Mouse (Mus musculus): ENCODE measurements around the gene Dhodh.

The Dhodh gene

DNA sequence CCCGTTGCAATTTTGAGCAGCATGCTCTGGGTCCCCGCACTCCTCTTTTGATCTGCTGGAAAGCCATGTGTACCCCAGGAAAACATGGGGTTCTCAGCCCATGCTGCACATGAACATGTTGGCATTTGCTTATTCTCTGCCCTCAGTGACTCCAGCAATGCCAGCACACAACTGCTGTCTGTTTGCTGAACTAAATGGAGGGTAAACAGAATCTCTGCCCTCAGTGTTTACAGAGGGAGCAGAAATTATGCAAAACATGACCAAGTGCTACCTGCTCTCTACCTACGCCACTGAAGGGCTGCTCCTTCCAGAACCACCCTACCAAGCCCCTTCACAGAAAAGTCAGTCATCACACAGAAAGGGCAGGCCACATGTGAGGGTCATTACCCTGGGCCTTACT lies 23.6 kb downstream of the Dhodh start:
- no peak for DNase-seq

DNA sequence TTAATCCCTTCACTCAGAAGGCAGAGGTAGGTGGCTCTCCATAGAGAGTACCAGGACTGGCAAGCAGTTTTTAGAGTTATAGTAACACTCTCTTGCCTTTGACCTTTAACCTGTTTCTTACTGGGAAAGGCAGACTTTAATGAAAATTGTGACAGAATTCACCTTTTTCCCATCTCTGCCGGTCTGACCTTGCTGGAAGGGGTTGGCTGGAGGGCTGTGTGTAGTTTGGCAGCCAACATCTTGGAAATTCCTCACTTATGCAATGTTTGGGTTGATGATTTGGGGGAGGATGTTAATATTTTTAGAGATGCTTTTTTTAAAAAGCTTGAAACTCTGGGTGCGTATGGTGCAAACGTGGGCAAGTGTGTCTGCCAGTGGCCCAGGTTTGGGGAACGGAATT lies 24.2 kb downstream of the Dhodh start:
- DNase-seq = no peak

DNA sequence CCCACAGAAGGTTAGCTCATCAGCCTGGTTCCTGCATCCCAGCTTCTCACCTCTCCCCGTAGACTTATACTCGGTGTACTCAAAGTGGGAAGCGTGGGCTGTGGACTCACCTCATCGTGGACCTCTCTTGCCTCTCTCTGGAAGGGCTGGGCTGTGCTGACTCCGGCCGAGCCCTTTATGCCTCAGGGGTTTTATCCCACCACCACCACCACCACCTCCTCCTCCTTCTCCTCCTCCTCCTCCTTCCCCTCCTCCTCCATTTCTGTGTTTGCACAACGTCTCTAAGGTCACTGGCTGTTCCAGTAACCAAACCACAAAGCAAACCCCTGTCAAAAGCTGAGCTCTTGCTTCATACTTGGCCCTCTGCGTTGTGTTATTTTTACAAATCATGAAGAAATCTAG lies 29.6 kb downstream of the Dhodh start, which contains the start of gene Hp:
TSS of gene Hp (minus strand) at position 273 of the 402 bp plus-strand sequence.
- no peak for DNase-seq

DNA sequence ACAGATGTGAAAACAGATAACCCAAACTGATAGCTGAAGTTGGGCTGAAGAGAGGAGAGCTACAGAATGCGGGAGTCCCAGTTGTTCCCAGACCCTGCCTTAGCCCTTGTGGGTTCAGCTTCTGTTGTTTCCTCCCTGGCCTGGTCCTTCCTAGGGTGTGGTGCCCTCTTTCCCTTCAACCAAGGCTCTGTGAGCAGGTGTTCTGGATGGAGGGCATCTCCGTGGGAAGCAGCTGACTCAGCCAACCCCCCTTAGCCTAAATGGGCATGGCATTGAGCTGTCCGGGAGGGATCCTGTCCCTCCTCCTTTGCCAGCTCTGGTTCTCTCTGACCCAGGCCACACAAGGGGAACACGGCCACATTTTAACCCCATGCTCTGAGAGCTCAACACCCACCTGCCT lies 32.2 kb downstream of the Dhodh start:
- DNase-seq = no peak

DNA sequence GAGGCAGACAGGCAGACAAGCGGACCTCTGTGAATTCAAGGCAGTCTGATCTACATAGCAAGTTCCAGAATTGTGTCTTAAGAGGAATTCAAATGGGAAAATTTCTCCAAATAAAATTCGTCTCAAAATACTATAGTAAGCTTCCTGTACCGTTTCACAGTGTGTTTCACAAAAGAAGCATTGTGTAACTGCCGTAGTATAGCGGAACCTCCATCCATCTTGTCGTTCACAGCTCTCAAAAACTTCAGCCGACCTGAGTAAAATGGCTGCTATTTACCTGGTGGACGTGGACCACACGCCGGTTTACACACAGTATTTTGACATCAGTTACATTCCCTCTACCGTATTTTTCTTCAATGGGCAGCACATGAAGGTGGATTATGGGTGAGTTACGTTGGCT lies 37.3 kb downstream of the Dhodh start:
- no peak for DNase-seq

DNA sequence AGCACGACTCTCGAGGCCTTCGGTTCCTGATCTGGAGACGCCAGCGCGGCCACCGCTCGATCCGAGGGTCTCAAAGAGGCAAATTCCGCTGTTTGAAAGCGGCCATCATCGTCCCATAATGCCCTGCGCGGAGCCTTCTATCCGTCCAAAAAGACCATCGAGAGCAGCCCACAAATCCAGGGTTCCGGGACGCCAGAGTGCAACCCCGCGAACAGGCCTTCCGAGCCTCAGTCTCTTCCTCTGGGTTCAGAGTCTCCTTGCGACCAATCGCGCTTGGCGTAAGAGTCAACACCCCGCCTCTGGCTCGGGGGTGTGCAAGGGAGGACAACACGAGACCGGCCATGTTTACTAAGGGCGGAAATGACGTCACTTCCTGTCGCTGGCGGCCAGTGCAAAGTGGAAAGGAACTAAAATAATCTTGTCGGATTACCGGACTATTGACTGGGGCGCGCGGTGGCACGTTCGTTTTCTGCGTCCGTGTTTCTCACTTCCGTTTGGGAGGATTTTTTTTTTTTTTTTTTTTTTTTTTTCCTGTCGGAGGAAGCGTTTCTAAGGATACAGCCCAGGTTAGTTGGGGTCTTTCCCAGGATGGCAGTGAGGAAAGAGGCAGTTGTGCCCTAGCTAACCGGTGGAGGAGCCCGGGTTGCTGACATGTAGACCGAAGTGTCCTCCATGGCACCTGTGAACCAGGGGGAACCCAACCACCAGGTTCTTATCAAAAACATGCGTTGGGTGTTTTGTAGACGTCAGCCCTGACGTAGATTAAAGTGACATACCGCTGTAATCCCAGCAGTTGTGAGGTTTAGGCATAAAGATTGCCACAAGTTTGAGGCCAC lies 42.8 kb downstream of the Dhodh start, which contains the start of the genes Dhx38 and Txnl4b:
TSS of gene Dhx38 (minus strand) at position 364 of the 836 bp plus-strand sequence.
TSS of gene Txnl4b (plus strand) at position 395 of the 836 bp plus-strand sequence.
- peak; percentile 94 to 95 for DNase-seq

DNA sequence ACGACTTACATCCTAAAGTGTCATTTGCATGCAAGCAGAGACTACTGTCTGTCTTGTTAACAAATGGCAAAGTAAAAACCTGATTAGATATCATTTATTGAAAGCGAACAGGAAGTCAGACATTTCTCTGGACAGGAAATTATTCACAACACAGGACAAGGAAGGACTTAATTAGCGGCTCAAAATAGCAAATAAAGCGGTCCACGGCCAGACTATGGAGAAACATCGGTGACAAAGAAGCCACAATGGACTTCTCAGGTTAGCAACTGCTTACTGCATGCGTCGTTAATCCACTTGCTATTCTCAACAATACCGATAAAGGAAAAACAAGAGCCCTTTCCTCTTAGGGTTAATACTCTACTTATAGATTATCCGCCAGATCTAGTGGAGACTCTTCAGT lies 43.7 kb downstream of the Dhodh start:
- DNase-seq = no peak

DNA sequence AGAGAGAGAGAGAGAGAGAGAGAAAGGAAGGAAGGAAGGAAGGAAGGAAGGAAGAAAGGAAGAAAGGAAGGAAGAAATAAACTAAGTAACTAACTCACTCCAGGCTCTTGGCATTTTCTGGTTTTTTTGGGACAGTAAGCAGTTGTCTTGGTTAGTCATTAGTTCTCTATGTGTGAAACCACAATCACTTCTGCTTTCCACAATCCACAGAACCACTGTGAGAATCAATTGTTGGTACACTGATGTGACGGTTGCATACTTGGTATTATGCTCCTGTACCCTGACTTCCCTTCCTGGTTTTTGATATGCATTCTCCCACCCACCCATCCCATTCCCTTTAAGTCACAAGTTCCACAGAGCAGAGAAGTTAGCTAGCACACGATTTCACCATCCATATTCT lies 44.6 kb downstream of the Dhodh start:
- no peak for DNase-seq

DNA sequence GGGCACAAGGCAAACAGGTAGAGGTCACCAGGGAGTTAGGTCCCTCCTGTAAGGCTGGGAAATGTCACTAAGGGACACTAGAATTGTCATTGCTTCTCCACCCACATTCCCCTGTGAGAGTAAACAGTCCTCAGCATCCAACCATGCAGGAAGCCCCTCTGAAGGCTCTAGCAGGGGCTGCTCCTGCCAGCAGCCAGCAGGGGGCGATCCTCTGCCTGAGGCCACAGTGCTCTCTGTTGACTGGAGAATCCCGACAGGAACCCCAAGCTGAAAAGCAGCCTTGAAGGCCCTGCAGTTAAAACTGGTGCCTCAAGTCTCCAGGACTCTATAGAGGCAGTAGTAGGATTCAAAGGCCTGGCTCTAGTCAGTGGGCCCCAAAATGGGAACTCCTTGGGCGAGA lies 56.8 kb downstream of the Dhodh start:
- peak in 1 of 2 experiments; percentile 20 for DNase-seq

DNA sequence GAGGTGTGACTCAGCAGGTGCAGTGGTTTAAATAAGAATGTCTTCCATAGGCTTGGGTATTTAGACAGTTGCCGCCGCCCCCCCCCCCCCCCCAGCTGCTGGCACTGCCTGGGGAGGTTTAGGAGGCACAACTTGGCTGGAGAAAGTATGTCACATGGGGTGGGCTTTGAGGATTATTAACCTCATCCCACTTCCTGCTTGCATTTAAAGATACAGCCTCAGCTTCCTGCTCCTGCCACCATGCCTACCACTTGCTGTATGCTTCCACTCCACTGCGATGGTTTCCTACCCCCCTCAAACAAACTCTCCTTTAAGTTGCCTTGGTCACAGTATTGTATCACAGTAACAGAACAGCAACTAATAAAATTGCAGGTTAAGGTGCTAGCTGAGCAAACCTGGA lies 64.4 kb downstream of the Dhodh start:
- DNase-seq = no peak

DNA sequence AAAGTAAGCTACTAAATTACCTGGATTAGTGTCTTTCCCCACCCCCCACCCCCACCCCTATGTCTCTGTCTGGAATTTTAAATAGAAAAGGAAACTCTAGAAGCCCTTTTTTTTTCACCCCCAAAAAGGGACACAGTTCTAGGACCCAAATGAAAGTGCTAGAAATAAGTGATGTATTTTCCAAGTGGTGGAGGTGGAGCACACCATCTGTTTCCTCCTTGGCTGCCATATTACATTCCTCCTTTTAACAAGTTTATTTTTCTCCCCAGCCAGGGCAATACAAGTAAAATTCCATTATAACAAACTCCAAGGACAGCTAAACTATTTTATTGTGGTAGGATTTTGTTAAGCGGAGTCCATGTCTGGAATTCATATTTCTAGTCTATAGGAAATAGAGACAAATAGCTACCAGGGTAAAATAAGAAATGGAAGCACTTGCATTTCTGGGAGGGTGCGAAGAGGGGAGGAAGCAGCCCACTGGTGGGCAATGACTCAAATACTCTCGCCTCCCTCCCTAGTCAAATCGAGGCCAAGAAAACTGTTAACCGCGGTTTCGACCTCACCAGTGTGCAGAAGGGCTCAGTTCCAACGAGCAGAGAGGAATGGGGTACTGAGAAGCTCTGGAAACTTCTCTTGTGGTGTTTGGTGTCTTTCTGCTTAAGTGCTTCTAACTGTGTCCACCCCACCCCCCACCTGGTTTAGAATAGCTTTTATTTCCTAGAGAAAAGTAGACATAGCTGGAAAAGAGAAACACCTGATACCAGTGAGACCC lies 65.5 kb downstream of the Dhodh start:
- DNase-seq = no peak

DNA sequence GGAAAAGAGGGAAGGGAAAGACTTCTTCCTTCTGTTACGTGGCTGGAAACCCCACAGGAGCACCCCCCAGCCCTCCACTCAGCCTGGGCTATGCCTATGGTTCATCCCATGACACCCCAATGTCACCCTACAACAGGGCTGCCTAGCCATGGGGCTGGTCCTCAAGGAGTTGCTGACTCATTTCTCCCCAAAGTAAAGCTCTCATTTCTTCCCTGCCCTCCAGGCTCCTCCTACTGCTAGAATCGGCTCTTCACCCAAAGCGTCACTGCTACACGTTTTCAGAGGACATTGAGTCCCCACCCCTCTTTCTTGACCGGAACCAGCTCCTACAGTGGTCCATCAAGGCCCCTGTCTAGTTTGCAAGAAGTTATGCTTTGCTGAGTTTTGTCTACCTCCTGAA lies 66.3 kb downstream of the Dhodh start:
- no peak for DNase-seq
